Mouse (Mus musculus) left cerebral cortex, adult 18-20 months (tissue): ENCODE measurements at regions not wholly inside any gene's neighbourhood (a gene's known extent, or its start where the extent isn't known, plus 50 kb on each side); places are given as distances from the start of the nearest gene placed in this dataset.

ENCODE experiments used
- DNase-seq, 2 experiments: peaks; one replicate each; pipeline ENCODE4 v3.0.0; 2021 to 2022; ENCODE audit warnings: low spot score in 2 of 2, mixed read lengths in 1 of 2

- no peak for DNase-seq
These were observed 192.1 kb upstream of the Ptbp2 start for GRCm38 (mm10) chr3:119976363-119976762.

GRCm38 (mm10) chr3:119958799-119959467, 174.7 kb upstream of the Ptbp2 start:
- no peak for DNase-seq

GRCm38 (mm10) chr3:119957529-119957928, 173.3 kb upstream of the Ptbp2 start:
- DNase-seq, result no peak

GRCm38 (mm10) chr3:119955745-119956615, 171.7 kb upstream of the Ptbp2 start:
- DNase-seq, result peak in 1 of 2 experiments; percentile 12

- no peak for DNase-seq
These were observed 166.5 kb upstream of the Ptbp2 start for GRCm38 (mm10) chr3:119950721-119951120.

GRCm38 (mm10) chr3:119950070-119950469, 165.8 kb upstream of the Ptbp2 start:
- peak; percentile 20 to 31 for DNase-seq

- DNase-seq, result no peak
These were observed 165.4 kb upstream of the Ptbp2 start for GRCm38 (mm10) chr3:119949620-119950019.

- no peak for DNase-seq
These were observed 164.8 kb upstream of the Ptbp2 start for GRCm38 (mm10) chr3:119949041-119949470.

GRCm38 (mm10) chr3:119947126-119947525, 162.9 kb upstream of the Ptbp2 start:
- no peak for DNase-seq

- no peak for DNase-seq
These were observed 159.8 kb upstream of the Ptbp2 start for GRCm38 (mm10) chr3:119944115-119944514.

GRCm38 (mm10) chr3:119939091-119939490, 154.8 kb upstream of the Ptbp2 start:
- no peak for DNase-seq

- DNase-seq, result no peak
These were observed 154.2 kb upstream of the Ptbp2 start for GRCm38 (mm10) chr3:119938425-119938824.

- DNase-seq, result no peak
These were observed 152.3 kb upstream of the Ptbp2 start for GRCm38 (mm10) chr3:119936526-119936925.

GRCm38 (mm10) chr3:119933049-119933511, 148.8 kb upstream of the Ptbp2 start:
- no peak for DNase-seq

- DNase-seq, result no peak
These were observed 144.0 kb upstream of the Ptbp2 start for GRCm38 (mm10) chr3:119928281-119928680.

GRCm38 (mm10) chr3:119919501-119920141, 135.4 kb upstream of the Ptbp2 start:
- DNase-seq, result no peak

GRCm38 (mm10) chr3:119915984-119916865, 132.0 kb upstream of the Ptbp2 start:
- DNase-seq, result no peak

GRCm38 (mm10) chr3:119911532-119911931, 127.3 kb upstream of the Ptbp2 start:
- DNase-seq, result no peak

- no peak for DNase-seq
These were observed 120.0 kb upstream of the Ptbp2 start for GRCm38 (mm10) chr3:119904244-119904643.

GRCm38 (mm10) chr3:119895141-119895540, 110.9 kb upstream of the Ptbp2 start:
- DNase-seq, result no peak

- no peak for DNase-seq
These were observed 109.8 kb upstream of the Ptbp2 start for GRCm38 (mm10) chr3:119894035-119894434.
